Mouse (Mus musculus) lung, embryonic 14.5 days (tissue): ENCODE measurements around the gene Nfat5. TPM values are rescaled to one million over a fixed set of nuclear protein-coding genes. Genes with fewer than 3 reads are reported as not detected.

Source experiments
- ATAC-seq: fragments of 200-750 bp; cut with Nextera tagmentation; 2 replicates; pipeline ENCODE4 v1.8.0; 2017; ENCODE audit warnings: mild to moderate bottlenecking, moderate TSS enrichment, moderate library complexity; ENCODE audit not compliant: insufficient read depth
- DNase-seq: peaks from one replicate; pipeline ENCODE4 v3.0.0-alpha.2; 2015
- H3K27ac ChIP-seq: fragments of 300-500 bp; sonication (generic); 2 replicates; pipeline ENCODE4 v1.5.1; 2014; ENCODE audit warnings: low read depth, mild to moderate bottlenecking, moderate library complexity
- H3K27me3 ChIP-seq: fragments of 300-500 bp; sonication (generic); 2 replicates; pipeline ENCODE4 v1.6.1; 2014; ENCODE audit warnings: low read length, control low read depth; ENCODE audit not compliant: insufficient read depth
- H3K36me3 ChIP-seq: fragments of 300-500 bp; sonication (generic); 2 replicates; pipeline ENCODE4 v1.6.1; 2014; ENCODE audit warnings: control low read depth; ENCODE audit not compliant: insufficient read depth
- H3K4me1 ChIP-seq: fragments of 300-500 bp; sonication (generic); 2 replicates; pipeline ENCODE4 v1.6.1; 2014; ENCODE audit warnings: antibody characterized with exemption, control low read depth; ENCODE audit not compliant: insufficient read depth
- H3K4me2 ChIP-seq: fragments of 300-500 bp; sonication (generic); 2 replicates; pipeline ENCODE4 v1.6.1; 2014; ENCODE audit warnings: mild to moderate bottlenecking
- H3K4me3 ChIP-seq: fragments of 300-500 bp; sonication (generic); 2 replicates; pipeline ENCODE4 v1.5.1; 2014; ENCODE audit warnings: low read depth, low read length
- H3K9ac ChIP-seq: fragments of 300-500 bp; sonication (generic); 2 replicates; pipeline ENCODE4 v1.6.1; 2014
- H3K9me3 ChIP-seq: fragments of 300-500 bp; sonication (generic); 2 replicates; pipeline ENCODE4 v1.6.1; 2016; ENCODE audit warnings: low read depth, low read length, control low read depth
- CTCF ChIP-seq: IDR thresholded peaks from 2 replicates; pipeline ENCODE4 v1.5.1; 2016; ENCODE audit warnings: antibody characterized with exemption, low read depth
- WGBS: fragments of 180-500 bp; shearing (Covaris S2); extraction: QIAGEN DNeasy Blood & Tissue Kit; methylation state at CpG from one replicate; pipeline ENCODE4 v1.1.7; 2014; 5-methylcytosine and 5-hydroxymethylcytosine counted together
- polyA plus RNA-seq: library from polyadenylated mRNA; unstranded; fragments of >200 nt; fragmentation: Nextera tagmentation; extraction: Ambion mirVana; gene quantifications from 2 replicates; pipeline ENCODE4 v1.2.1, GENCODE M21; 2014

Nfat5 gene
- polyA plus RNA-seq, 1 experiment from 2014 or later = 14.1 TPM

- Histone ChIP-seq H3K27ac (no peak overlapping the region), H3K4me3 (no peak overlapping the region), H3K27me3 (no peaks in the 10 kb centered on the region), H3K9ac (no peak overlapping the region), H3K4me2 (no peak overlapping the region), H3K4me1 (no peaks in the 10 kb centered on the region), H3K9me3 (no peaks in the 10 kb centered on the region), H3K36me3 (peaks cover 95% of the 10 kb centered on the region)
- TF ChIP-seq CTCF = no peak
- 90% methylated on average over 8 of the region's 8 CpGs for WGBS
- no peak for DNase-seq
- ATAC-seq = no peak
These were observed 119.3 kb downstream of the Nfat5 start for GRCm38 (mm10) chr8:107412552-107412951.

GRCm38 (mm10) chr8:107413881-107414280 is 120.6 kb downstream of the Nfat5 start:
- Histone ChIP-seq H3K9me3 (no peaks in the 10 kb centered on the region), H3K36me3 (peaks cover 97% of the 10 kb centered on the region), H3K27ac (no peak overlapping the region), H3K27me3 (no peaks in the 10 kb centered on the region), H3K4me1 (no peaks in the 10 kb centered on the region), H3K4me3 (no peak overlapping the region), H3K4me2 (no peak overlapping the region), H3K9ac (no peak overlapping the region)
- DNase-seq (no peak), ATAC-seq (no peak)
- no peak for TF ChIP-seq CTCF
- 90% methylated on average over 10 of the region's 10 CpGs for WGBS

DNA sequence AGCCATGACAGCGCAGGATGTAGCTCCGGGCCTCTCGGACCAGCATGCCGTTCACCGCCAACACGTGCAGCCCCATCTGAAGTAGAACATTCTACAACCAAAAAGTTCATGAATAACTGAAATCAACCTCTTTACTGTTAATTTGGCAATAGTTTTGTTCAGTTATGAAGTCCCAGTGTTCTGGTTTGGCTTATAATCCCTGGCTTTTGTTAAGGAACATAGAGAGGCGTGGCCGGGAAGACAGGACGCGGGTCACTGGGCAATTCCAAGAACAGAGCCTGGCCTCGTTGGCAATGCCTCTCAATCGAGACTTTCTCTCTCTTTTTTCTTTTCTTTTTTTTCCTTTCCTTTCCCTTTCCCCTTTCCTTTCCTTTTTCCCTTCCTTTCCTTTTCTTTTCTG is 123.7 kb downstream of the Nfat5 start:
- no peak for TF ChIP-seq CTCF
- Histone ChIP-seq H3K4me3 (no peak overlapping the region), H3K9me3 (no peaks in the 10 kb centered on the region), H3K4me2 (no peak overlapping the region), H3K27ac (no peak overlapping the region), H3K27me3 (no peaks in the 10 kb centered on the region), H3K9ac (no peak overlapping the region), H3K4me1 (no peaks in the 10 kb centered on the region), H3K36me3 (peaks cover 97% of the 10 kb centered on the region)
- ATAC-seq (no peak), DNase-seq (no peak)
- 92% methylated on average over 12 of the region's 12 CpGs for WGBS

- DNase-seq (no peak), ATAC-seq (0 out of 2 replicates have a peak, but pooled peaks have one; percentile 5)
- WGBS = 22% methylated on average over 9 of the region's 9 CpGs
- Histone ChIP-seq H3K27me3 (no peaks in the 10 kb centered on the region), H3K4me1 (peaks cover 4% of the 10 kb centered on the region; the same call in 1 of the 2 replicates), H3K9ac (peak overlapping the region; percentile 77), H3K9me3 (no peaks in the 10 kb centered on the region), H3K4me2 (peak overlapping the region; percentile 70), H3K27ac (no peak overlapping the region), H3K4me3 (peak overlapping the region; percentile 78), H3K36me3 (peaks cover 39% of the 10 kb centered on the region)
- TF ChIP-seq CTCF = no peak
These were observed 130.9 kb downstream of the Nfat5 start for GRCm38 (mm10) chr8:107424176-107424575.

- under 1% methylated on average over 50 of the region's 50 CpGs for WGBS
- Histone ChIP-seq H3K9me3 (no peaks in the 10 kb centered on the region), H3K36me3 (peaks cover 34% of the 10 kb centered on the region), H3K27ac (peak within 1 kb of the TSS; percentile 39; the same call in 1 of the 2 replicates), H3K4me2 (peak within 1 kb of the TSS; percentile 70), H3K4me1 (peaks cover 4% of the 10 kb centered on the region; the same call in 1 of the 2 replicates), H3K9ac (peak within 1 kb of the TSS; percentile 77), H3K27me3 (no peaks in the 10 kb centered on the region), H3K4me3 (peak within 1 kb of the TSS; percentile 78)
- ATAC-seq (peak; percentile 99), DNase-seq (peak; percentile 99)
- TF ChIP-seq CTCF = peak; percentile 99
These were observed 131.4 kb downstream of the Nfat5 start, which contains the start of gene Nob1 for GRCm38 (mm10) chr8:107424597-107425229. Gene Nob1 (minus strand): TSS chr8:107425051.

DNA sequence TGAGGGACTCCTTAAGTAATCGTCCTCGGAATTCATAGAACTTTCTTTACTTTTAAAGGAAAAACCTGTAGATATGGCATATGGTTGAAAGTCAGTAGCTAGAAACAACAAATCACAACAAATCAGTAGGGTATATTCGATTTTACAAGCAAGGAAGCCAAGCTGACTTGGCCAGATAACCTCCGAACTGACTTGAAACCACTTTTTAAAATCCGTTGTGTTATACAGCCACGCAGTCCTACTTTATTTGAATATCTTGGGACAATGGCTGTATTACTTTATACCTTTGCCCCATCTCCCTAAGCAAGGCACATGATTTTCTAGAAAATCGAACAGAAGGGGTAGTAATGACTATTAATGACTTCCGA is 131.9 kb downstream of the Nfat5 start:
- H3K9ac ChIP-seq = no peak overlapping the region
- ATAC-seq = no peak
- H3K36me3 ChIP-seq = peaks cover 29% of the 10 kb centered on the region
- no peak for TF ChIP-seq CTCF
- 45% methylated on average over 8 of the region's 8 CpGs for WGBS
- H3K9me3 ChIP-seq = no peaks in the 10 kb centered on the region
- peak overlapping the region; percentile 70 for H3K4me2 ChIP-seq
- peaks cover 4% of the 10 kb centered on the region; the same call in 1 of the 2 replicates for H3K4me1 ChIP-seq
- no peak for DNase-seq
- 0 out of 2 replicates have a peak overlapping the region, but pooled peaks have one; percentile 78 for H3K4me3 ChIP-seq
- no peak overlapping the region for H3K27ac ChIP-seq
- H3K27me3 ChIP-seq = no peaks in the 10 kb centered on the region

Other genes with a start within 250 kb of the Nfat5 start
- 40.8 and 45.6 TPM in 2 replicates for gene Pdf, start 244.9 kb upstream of the Nfat5 start, polyA plus RNA-seq
- gene Cog8, start 236.8 kb upstream of the Nfat5 start, polyA plus RNA-seq = 37.0 and 40.8 TPM in 2 replicates
- 101 and 108 TPM in 2 replicates for gene Nip7, start 236.6 kb upstream of the Nfat5 start, polyA plus RNA-seq
- 1.1 and 2.9 TPM in 2 replicates for gene Tmed6, start 227.8 kb upstream of the Nfat5 start, polyA plus RNA-seq
- 13.7 and 14.7 TPM in 2 replicates for gene Terf2, start 196.9 kb upstream of the Nfat5 start, polyA plus RNA-seq
- 115 and 117 TPM in 2 replicates for gene Cyb5b, start 142.8 kb upstream of the Nfat5 start, polyA plus RNA-seq
- gene Nqo1, start 109.7 kb downstream of the Nfat5 start, polyA plus RNA-seq = 10.9 TPM in 2 replicates
- gene Nob1, start 131.6 kb downstream of the Nfat5 start, polyA plus RNA-seq = 73.9 and 82.0 TPM in 2 replicates
- gene Wwp2, start 142.9 kb downstream of the Nfat5 start, polyA plus RNA-seq = 47.7 and 48.2 TPM in 2 replicates